Mouse (Mus musculus): ENCODE data around the gene Fmnl2. TPM values are rescaled to one million over a fixed set of nuclear protein-coding genes. Genes with fewer than 3 reads are reported as not detected.

Fmnl2 gene
- polyA plus RNA-seq, 1 experiment from 2014 or later, result 19.5 TPM

DNA sequence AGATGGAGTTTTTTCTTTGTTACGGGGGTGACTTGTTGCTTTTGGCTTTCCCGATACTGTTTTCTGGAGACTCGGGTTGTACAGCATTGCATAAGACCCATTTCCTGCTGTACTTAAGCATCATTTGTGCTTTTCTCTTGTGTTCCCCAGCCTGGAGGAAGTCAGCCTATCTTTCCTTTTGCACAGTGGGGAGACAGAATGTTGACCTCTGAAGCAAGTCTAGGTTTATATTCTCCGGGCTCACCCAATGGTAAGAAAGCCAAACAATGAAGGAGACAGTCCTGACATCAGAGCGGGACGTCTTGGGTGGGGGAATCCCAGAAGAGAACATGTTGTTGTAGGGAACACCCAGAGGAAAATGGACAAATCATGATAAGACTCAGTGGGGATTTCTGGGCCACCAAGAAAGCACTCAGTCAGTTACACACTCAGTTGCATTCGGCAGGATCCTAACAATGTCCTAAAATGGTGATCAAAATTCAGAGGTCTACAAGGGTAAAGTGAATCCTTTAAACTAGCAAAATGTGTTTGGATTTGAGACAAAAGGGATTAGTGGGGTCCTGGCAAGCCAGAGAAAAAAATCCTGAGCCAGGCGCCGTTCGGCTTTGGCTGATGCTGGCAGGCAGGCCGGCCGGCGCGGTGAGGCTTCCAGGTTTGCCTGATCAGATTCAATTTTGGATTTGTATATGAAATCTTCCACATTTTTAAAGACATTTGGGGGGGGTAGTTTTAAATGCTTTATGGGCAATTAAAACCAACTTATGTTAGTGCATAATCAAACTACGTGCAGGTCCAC is 140.5 kb downstream of the Fmnl2 start:
- H3K4me3 ChIP-seq (ENCODE audit: low read depth, low read length), result no peak overlapping the region

DNA sequence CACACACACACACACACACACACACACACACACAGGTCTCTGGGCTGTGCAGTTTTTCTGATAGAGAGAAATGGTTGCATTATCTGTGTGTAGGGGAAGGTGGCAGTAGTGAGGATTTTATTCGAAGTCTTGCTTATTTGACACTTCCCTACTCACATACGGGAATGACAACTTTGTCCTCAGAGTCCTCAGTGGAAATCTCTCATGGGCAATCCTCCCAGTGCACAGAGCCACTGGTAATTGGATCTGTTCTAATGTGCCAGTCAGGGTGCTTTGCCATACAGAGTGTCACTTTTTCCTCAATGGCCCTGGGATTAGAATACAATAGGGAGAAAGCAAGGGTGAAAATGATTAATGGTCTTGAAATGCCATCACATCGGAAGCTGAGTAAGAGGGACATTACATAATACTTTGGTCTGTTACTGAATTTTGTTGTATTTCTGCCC is 141.9 kb downstream of the Fmnl2 start:
- H3K9ac ChIP-seq (ENCODE audit: low read depth, low read length), result no peak overlapping the region
- H3K27ac ChIP-seq (ENCODE audit: low read depth, low read length), result no peak overlapping the region
- no peak overlapping the region for H3K4me3 ChIP-seq (ENCODE audit: low read depth, low read length)
- WGBS, result 47% methylated on average over 3 of the region's 3 CpGs
- no peaks in the 10 kb centered on the region for H3K36me3 ChIP-seq (ENCODE audit: control insufficient read depth, insufficient read depth, low read length)
- no peaks in the 10 kb centered on the region for H3K9me3 ChIP-seq (ENCODE audit: control insufficient read depth, low read length)
- no peaks in the 10 kb centered on the region for H3K27me3 ChIP-seq (ENCODE audit: control insufficient read depth, insufficient read depth, low read length)
- H3K4me1 ChIP-seq (replicated peaks; ENCODE audit: control insufficient read depth, insufficient read depth, low read length), result no peaks in the 10 kb centered on the region
- no peak for DNase-seq (ENCODE audit: low spot score)
- no peak overlapping the region for H3K4me2 ChIP-seq (replicated peaks; ENCODE audit: low read depth, low read length)
- no peak for ATAC-seq (ENCODE audit: low FRiP score)

More for the DNA sequence above, 140.5 kb downstream of the Fmnl2 start:
- Histone ChIP-seq H3K9ac (ENCODE audit: low read depth, low read length) (no peak overlapping the region), H3K36me3 (ENCODE audit: control insufficient read depth, insufficient read depth, low read length) (no peaks in the 10 kb centered on the region), H3K27ac (ENCODE audit: low read depth, low read length) (no peak overlapping the region), H3K9me3 (ENCODE audit: control insufficient read depth, low read length) (no peaks in the 10 kb centered on the region), H3K4me1 (replicated peaks; ENCODE audit: control insufficient read depth, insufficient read depth, low read length) (no peaks in the 10 kb centered on the region), H3K4me2 (replicated peaks; ENCODE audit: low read depth, low read length) (no peak overlapping the region), H3K27me3 (ENCODE audit: control insufficient read depth, insufficient read depth, low read length) (no peaks in the 10 kb centered on the region)
- DNase-seq (ENCODE audit: low spot score) (no peak), ATAC-seq (ENCODE audit: low FRiP score) (no peak)
- 81% methylated on average over 15 of the region's 15 CpGs for WGBS

DNA sequence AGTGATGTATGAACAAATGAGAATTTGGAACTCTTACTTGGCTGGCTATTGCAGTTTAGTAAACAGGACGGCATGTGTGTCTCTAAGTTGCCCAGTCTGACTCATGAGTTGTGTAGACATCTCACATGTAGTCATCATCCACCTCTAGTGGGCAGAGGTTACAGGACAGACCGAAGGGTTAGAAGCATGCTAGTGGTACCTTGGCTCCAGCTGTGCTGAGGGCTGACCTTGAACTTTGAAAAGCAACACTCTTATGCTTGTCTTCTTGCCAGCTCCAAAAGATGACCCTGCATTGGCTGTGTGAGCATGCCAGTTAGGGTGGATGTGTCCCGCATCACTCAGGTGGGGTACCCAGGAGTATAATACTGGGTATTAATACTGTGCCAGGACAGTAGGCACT is 142.8 kb downstream of the Fmnl2 start:
- H3K27ac ChIP-seq (ENCODE audit: low read depth, low read length), result no peak overlapping the region
- H3K27me3 ChIP-seq (ENCODE audit: control insufficient read depth, insufficient read depth, low read length), result no peaks in the 10 kb centered on the region
- H3K4me3 ChIP-seq (ENCODE audit: low read depth, low read length), result no peak overlapping the region
- no peaks in the 10 kb centered on the region for H3K9me3 ChIP-seq (ENCODE audit: control insufficient read depth, low read length)
- H3K4me1 ChIP-seq (replicated peaks; ENCODE audit: control insufficient read depth, insufficient read depth, low read length), result no peaks in the 10 kb centered on the region
- DNase-seq (ENCODE audit: low spot score) (no peak), ATAC-seq (ENCODE audit: low FRiP score) (no peak)
- WGBS, result 91% methylated on average over 3 of the region's 3 CpGs
- no peaks in the 10 kb centered on the region for H3K36me3 ChIP-seq (ENCODE audit: control insufficient read depth, insufficient read depth, low read length)
- H3K4me2 ChIP-seq (replicated peaks; ENCODE audit: low read depth, low read length), result no peak overlapping the region
- H3K9ac ChIP-seq (ENCODE audit: low read depth, low read length), result no peak overlapping the region

DNA sequence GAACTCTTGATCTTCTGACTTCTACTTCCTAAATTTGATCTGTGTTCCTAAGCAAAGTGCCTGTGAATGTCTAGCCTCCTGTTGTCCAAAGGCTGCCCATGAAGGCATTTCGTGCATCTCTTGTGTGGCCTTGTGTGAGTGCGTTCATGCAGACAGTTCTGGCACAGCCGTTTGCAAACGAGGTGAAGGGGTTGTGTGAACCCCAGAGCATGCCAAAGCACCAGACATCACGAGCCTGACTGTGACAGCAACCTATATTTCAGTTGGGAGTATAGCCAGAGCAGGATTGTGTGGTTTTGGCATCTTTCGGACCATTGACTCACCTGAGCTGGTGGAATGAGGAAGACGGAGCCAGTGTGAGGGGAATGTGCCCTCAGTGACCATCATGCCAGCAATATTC is 148.5 kb downstream of the Fmnl2 start:
- no peak for ATAC-seq (ENCODE audit: low FRiP score)
- WGBS, result 74% methylated on average over 7 of the region's 7 CpGs
- Histone ChIP-seq H3K4me1 (replicated peaks; ENCODE audit: control insufficient read depth, insufficient read depth, low read length) (no peaks in the 10 kb centered on the region), H3K27ac (ENCODE audit: low read depth, low read length) (no peak overlapping the region), H3K4me2 (replicated peaks; ENCODE audit: low read depth, low read length) (no peak overlapping the region), H3K4me3 (ENCODE audit: low read depth, low read length) (no peak overlapping the region), H3K9me3 (ENCODE audit: control insufficient read depth, low read length) (no peaks in the 10 kb centered on the region), H3K9ac (ENCODE audit: low read depth, low read length) (no peak overlapping the region), H3K36me3 (ENCODE audit: control insufficient read depth, insufficient read depth, low read length) (no peaks in the 10 kb centered on the region), H3K27me3 (ENCODE audit: control insufficient read depth, insufficient read depth, low read length) (no peaks in the 10 kb centered on the region)
- no peak for DNase-seq (ENCODE audit: low spot score)

DNA sequence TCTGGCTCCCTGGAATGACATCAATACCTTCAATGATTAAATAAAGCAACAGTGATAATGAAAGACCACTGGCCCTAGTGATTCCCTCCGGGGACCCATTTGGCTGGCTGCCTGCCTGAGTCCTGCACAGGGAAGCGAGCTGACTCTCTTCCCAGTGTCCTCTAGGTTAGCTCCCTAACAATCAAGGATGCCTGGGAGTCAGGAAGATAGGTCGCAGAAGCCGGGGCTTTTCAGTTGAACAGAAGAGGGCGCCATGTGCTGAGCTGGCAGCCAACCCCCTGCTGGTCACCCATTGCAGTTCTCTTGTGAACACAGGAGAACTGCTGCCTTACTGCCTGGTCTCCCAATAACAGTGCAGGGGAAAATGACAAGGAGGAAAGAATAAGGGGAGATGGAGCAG is 149.5 kb downstream of the Fmnl2 start:
- H3K9ac ChIP-seq (ENCODE audit: low read depth, low read length), result no peak overlapping the region

DNA sequence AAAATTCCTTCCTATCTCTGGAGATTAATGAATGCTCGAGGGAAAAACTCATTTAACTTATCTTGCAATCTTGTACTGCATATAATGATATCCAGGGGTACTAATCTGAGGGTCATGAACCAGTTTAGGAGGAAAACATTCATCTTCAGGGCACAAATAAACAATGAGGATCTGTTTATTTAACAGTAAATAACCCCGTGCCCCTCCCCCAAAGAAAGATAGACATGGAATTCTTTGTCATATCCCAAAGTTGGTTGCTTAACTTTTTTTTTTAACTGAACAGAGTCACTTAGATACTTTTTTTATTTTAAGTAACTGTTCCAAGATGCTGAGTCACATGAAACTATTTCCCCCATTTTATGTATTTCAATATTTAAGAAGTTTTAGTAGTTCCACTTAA is 155.4 kb downstream of the Fmnl2 start:
- H3K4me3 ChIP-seq (ENCODE audit: low read depth, low read length), result no peak overlapping the region
- H3K4me2 ChIP-seq (replicated peaks; ENCODE audit: low read depth, low read length), result no peak overlapping the region
- H3K27ac ChIP-seq (ENCODE audit: low read depth, low read length), result no peak overlapping the region
- H3K9ac ChIP-seq (ENCODE audit: low read depth, low read length), result no peak overlapping the region
- no peaks in the 10 kb centered on the region for H3K9me3 ChIP-seq (ENCODE audit: control insufficient read depth, low read length)
- H3K36me3 ChIP-seq (ENCODE audit: control insufficient read depth, insufficient read depth, low read length), result no peaks in the 10 kb centered on the region
- H3K4me1 ChIP-seq (replicated peaks; ENCODE audit: control insufficient read depth, insufficient read depth, low read length), result no peaks in the 10 kb centered on the region
- DNase-seq (ENCODE audit: low spot score), result no peak
- no peaks in the 10 kb centered on the region for H3K27me3 ChIP-seq (ENCODE audit: control insufficient read depth, insufficient read depth, low read length)
- ATAC-seq (ENCODE audit: low FRiP score), result no peak
- 69% methylated on average over 2 of the region's 2 CpGs for WGBS

More for the DNA sequence above, 149.5 kb downstream of the Fmnl2 start:
- peak; percentile 69 for ATAC-seq (ENCODE audit: low FRiP score)
- Histone ChIP-seq H3K4me3 (ENCODE audit: low read depth, low read length) (no peak overlapping the region), H3K36me3 (ENCODE audit: control insufficient read depth, insufficient read depth, low read length) (no peaks in the 10 kb centered on the region), H3K27me3 (ENCODE audit: control insufficient read depth, insufficient read depth, low read length) (no peaks in the 10 kb centered on the region), H3K9me3 (ENCODE audit: control insufficient read depth, low read length) (no peaks in the 10 kb centered on the region), H3K4me2 (replicated peaks; ENCODE audit: low read depth, low read length) (no peak overlapping the region), H3K27ac (ENCODE audit: low read depth, low read length) (no peak overlapping the region), H3K4me1 (replicated peaks; ENCODE audit: control insufficient read depth, insufficient read depth, low read length) (no peaks in the 10 kb centered on the region)
- peak; percentile 59 for DNase-seq (ENCODE audit: low spot score)
- WGBS, result 13% methylated on average over 5 of the region's 5 CpGs

DNA sequence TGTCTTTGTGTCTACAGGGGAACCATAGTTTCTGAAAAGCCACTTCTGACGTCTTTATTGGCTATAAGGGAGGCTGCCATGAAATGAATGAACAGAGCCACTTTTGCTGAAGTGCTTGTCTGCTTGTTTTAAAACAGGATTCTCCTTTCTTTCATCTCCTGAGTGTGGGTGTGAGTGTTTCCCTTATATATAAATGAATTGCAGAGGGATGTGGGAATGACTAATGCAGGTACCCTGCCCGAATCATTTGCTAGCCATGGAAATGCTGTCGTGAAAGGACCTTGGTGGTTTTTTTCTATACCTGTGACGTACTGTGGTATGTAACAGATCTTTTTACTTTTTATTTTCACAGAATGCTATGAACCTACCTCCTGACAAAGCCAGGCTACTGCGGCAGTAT is 156.8 kb downstream of the Fmnl2 start:
- WGBS, result 82% methylated on average over 5 of the region's 5 CpGs
- ATAC-seq (ENCODE audit: low FRiP score), result no peak

DNA sequence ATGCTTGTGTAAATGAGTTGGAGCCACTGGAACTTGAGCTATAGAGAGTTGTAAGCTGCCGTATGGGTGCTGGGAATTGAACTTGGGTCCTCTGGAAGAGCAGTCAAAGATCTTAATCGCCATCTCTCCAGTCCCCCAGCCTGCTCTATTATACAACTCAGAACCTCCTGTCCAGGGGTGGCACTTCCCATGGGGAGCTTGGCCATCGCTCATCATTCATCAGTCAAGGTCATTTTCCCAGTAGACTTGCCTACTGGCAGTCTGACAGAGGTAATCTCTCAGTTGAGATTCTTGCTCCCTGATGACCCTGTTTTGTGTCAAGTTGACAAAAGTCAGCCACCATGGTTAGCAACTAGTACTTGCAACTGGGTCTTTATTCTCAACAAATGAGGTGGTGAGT is 165.3 kb downstream of the Fmnl2 start:
- no peaks in the 10 kb centered on the region for H3K36me3 ChIP-seq (ENCODE audit: control insufficient read depth, insufficient read depth, low read length)
- no peak overlapping the region for H3K4me3 ChIP-seq (ENCODE audit: low read depth, low read length)
- H3K9ac ChIP-seq (ENCODE audit: low read depth, low read length), result no peak overlapping the region
- no peak for DNase-seq (ENCODE audit: low spot score)
- H3K27me3 ChIP-seq (ENCODE audit: control insufficient read depth, insufficient read depth, low read length), result no peaks in the 10 kb centered on the region
- H3K27ac ChIP-seq (ENCODE audit: low read depth, low read length), result no peak overlapping the region
- H3K9me3 ChIP-seq (ENCODE audit: control insufficient read depth, low read length), result no peaks in the 10 kb centered on the region
- no peak for ATAC-seq (ENCODE audit: low FRiP score)
- 97% methylated on average over 3 of the region's 3 CpGs for WGBS
- no peak overlapping the region for H3K4me2 ChIP-seq (replicated peaks; ENCODE audit: low read depth, low read length)
- H3K4me1 ChIP-seq (replicated peaks; ENCODE audit: control insufficient read depth, insufficient read depth, low read length), result no peaks in the 10 kb centered on the region

More for the DNA sequence above, 156.8 kb downstream of the Fmnl2 start:
- H3K9me3 ChIP-seq (ENCODE audit: control insufficient read depth, low read length), result no peaks in the 10 kb centered on the region
- no peaks in the 10 kb centered on the region for H3K36me3 ChIP-seq (ENCODE audit: control insufficient read depth, insufficient read depth, low read length)
- no peak for DNase-seq (ENCODE audit: low spot score)
- H3K9ac ChIP-seq (ENCODE audit: low read depth, low read length), result no peak overlapping the region
- H3K4me2 ChIP-seq (replicated peaks; ENCODE audit: low read depth, low read length), result no peak overlapping the region
- no peaks in the 10 kb centered on the region for H3K27me3 ChIP-seq (ENCODE audit: control insufficient read depth, insufficient read depth, low read length)
- no peaks in the 10 kb centered on the region for H3K4me1 ChIP-seq (replicated peaks; ENCODE audit: control insufficient read depth, insufficient read depth, low read length)
- H3K4me3 ChIP-seq (ENCODE audit: low read depth, low read length), result no peak overlapping the region
- no peak overlapping the region for H3K27ac ChIP-seq (ENCODE audit: low read depth, low read length)

DNA sequence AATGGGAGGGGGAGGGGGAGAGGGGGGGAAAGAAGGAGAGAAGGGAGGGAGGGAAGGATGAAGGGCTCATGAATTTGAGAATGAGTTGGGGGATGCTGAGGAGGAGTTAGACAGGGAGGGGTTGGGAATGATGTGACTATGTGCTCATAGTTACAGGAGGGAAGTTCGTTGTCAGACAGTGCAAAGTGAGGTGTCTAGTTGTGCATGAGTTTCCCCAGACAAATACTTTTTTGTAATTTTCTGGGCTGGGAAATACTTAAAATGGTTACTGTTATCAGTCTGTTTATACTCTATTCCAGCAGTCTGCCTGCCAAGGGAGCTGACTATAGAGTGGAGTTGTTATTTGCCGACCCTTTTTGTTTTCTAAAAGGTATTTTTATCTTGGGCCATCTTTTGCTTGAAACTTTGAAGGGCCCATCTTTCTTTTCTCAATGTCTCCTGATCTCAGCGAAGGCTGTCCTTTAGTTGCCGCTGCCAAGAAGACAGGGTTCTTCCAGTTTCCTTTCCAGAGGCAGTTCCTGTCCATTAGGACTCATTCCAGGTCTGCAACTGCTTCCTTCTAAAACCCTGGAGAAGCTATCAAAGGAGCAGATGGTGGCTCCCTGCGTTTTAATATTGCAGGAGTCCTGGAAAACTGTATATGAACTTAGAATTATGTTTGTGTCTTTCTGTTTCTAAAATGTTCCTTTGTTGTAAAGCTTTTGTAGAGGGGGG is 168.6 kb downstream of the Fmnl2 start:
- Histone ChIP-seq H3K4me1 (replicated peaks; ENCODE audit: control insufficient read depth, insufficient read depth, low read length) (no peaks in the 10 kb centered on the region), H3K27ac (ENCODE audit: low read depth, low read length) (no peak overlapping the region), H3K27me3 (ENCODE audit: control insufficient read depth, insufficient read depth, low read length) (no peaks in the 10 kb centered on the region), H3K4me2 (replicated peaks; ENCODE audit: low read depth, low read length) (no peak overlapping the region), H3K36me3 (ENCODE audit: control insufficient read depth, insufficient read depth, low read length) (no peaks in the 10 kb centered on the region), H3K9me3 (ENCODE audit: control insufficient read depth, low read length) (no peaks in the 10 kb centered on the region), H3K9ac (ENCODE audit: low read depth, low read length) (no peak overlapping the region), H3K4me3 (ENCODE audit: low read depth, low read length) (no peak overlapping the region)
- ATAC-seq (ENCODE audit: low FRiP score) (no peak), DNase-seq (ENCODE audit: low spot score) (no peak)
- 86% methylated on average over 5 of the region's 5 CpGs for WGBS

Data from hindbrain, embryonic 11.5 days (tissue).